Mouse (Mus musculus) limb, embryonic 10.5 days (tissue): ENCODE data around the gene Taok3. TPM values are rescaled to one million over a fixed set of nuclear protein-coding genes. Genes with fewer than 3 reads are reported as not detected.

Experiments
- DNase-seq: peaks from one replicate; pipeline ENCODE4 v3.0.0-alpha.2; 2017; ENCODE audit warnings: low spot score
- H3K27ac ChIP-seq: fragments of 300-500 bp; sonication (generic); 2 replicates; pipeline ENCODE4 v1.5.1; 2016; ENCODE audit warnings: mild to moderate bottlenecking
- H3K27me3 ChIP-seq: fragments of 300-500 bp; sonication (generic); 2 replicates; pipeline ENCODE4 v1.6.1; 2016; ENCODE audit warnings: low read depth, mild to moderate bottlenecking; ENCODE audit not compliant: poor library complexity, severe bottlenecking
- H3K36me3 ChIP-seq: fragments of 300-500 bp; sonication (generic); 2 replicates; pipeline ENCODE4 v1.6.1; 2016; ENCODE audit warnings: mild to moderate bottlenecking, moderate library complexity
- H3K4me1 ChIP-seq: fragments of 300-500 bp; sonication (generic); 2 replicates; pipeline ENCODE4 v1.6.1; 2016
- H3K4me3 ChIP-seq: fragments of 300-500 bp; sonication (generic); 2 replicates; pipeline ENCODE4 v1.5.1; 2016; ENCODE audit warnings: mild to moderate bottlenecking, moderate library complexity
- H3K9me3 ChIP-seq: fragments of 300-500 bp; sonication (generic); replicated peaks from 2 replicates; pipeline ENCODE4 v1.6.1; 2016; ENCODE audit warnings: mild to moderate bottlenecking
- WGBS: fragments of 180-500 bp; shearing (Covaris S2); methylation state at CpG from one replicate; pipeline ENCODE4 v1.1.7; 2016; 5-methylcytosine and 5-hydroxymethylcytosine counted together
- polyA plus RNA-seq: library from polyadenylated mRNA; unstranded; fragments of >200 nt; fragmentation: Nextera tagmentation; extraction: Ambion mirVana; gene quantifications from 2 replicates; pipeline ENCODE4 v1.2.1, GENCODE M21; 2016

Taok3 gene
- polyA plus RNA-seq, 1 experiment from 2014 or later: 6.2 TPM

DNA sequence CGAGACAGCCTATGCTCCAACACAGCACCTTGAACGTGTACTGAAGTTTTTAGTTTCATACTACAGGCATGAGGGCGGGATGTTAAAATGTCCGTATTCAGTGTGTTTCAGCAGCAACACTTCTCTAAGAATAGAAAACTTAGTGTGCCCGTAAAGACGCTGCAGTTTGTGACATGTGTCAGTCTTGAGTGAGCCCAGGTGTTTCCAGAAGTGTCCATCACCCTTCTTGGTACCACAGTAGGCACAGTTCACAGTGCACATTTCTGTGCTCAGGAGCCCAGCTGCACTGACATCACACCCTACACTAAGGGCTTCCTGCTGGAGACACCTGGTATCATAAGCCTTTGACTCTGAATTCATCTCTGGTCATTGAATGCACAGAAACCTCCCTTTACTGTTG, 58.6 kb downstream of the Taok3 start:
- no peaks in the 10 kb centered on the region for H3K36me3 ChIP-seq
- no peaks in the 10 kb centered on the region for H3K27me3 ChIP-seq
- peaks cover 12% of the 10 kb centered on the region for H3K4me1 ChIP-seq
- no peak for DNase-seq
- H3K27ac ChIP-seq: no peak overlapping the region
- H3K9me3 ChIP-seq: no peaks in the 10 kb centered on the region
- no peak overlapping the region for H3K4me3 ChIP-seq
- WGBS: 72% methylated on average over 6 of the region's 6 CpGs

DNA sequence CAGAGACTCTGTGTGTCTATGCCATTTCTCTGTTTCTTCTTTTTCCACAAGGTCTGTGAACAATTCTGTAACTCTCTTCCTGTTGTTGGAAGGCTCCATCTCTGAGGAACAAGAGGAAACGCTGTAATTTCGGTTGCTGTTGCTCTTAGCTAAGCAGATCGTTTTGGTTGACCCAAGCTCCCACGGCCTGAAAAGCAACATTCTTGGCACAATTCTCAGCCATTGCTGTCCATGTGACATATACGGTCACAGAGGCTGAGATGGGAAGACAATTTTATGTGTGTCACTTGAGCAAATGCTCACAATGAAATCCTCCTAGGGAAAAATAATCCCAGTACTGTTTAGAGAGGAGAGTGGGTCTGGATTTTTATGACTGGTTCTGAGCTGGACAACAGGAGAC, 62.0 kb downstream of the Taok3 start:
- Histone ChIP-seq H3K4me3 (no peak overlapping the region), H3K36me3 (peaks cover 2% of the 10 kb centered on the region; the same call in 1 of the 2 replicates), H3K27me3 (no peaks in the 10 kb centered on the region), H3K27ac (no peak overlapping the region), H3K4me1 (peaks cover 12% of the 10 kb centered on the region), H3K9me3 (0 out of 2 replicates have a peak, but pooled peaks cover 2% of the 10 kb centered on the region)
- 87% methylated on average over 5 of the region's 5 CpGs for WGBS
- DNase-seq: no peak

DNA sequence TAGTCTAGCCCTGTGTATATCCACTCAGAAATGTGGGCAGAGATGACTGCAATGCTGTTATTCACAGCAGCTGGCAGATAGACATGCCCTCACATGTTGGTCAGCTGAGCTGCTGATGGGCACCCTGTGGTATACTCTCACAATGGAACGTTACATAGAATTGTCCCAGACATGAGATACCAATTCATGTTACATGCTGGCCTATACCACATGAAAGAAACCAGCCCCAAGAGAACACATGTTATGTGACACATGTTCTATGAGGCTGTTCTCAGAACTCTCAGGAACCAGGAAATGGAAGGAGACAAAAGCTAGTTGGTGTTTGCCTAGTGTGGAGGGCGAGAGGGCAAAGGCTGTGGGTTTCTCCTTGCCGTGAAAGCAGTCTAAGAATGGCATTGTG, 62.5 kb downstream of the Taok3 start:
- H3K27ac ChIP-seq: no peak overlapping the region
- H3K27me3 ChIP-seq: no peaks in the 10 kb centered on the region
- no peak for DNase-seq
- WGBS: 93% methylated on average over 3 of the region's 3 CpGs
- H3K4me1 ChIP-seq: peaks cover 12% of the 10 kb centered on the region
- H3K36me3 ChIP-seq: peaks cover 2% of the 10 kb centered on the region; the same call in 1 of the 2 replicates
- no peak overlapping the region for H3K4me3 ChIP-seq
- 0 out of 2 replicates have a peak, but pooled peaks cover 2% of the 10 kb centered on the region for H3K9me3 ChIP-seq

DNA sequence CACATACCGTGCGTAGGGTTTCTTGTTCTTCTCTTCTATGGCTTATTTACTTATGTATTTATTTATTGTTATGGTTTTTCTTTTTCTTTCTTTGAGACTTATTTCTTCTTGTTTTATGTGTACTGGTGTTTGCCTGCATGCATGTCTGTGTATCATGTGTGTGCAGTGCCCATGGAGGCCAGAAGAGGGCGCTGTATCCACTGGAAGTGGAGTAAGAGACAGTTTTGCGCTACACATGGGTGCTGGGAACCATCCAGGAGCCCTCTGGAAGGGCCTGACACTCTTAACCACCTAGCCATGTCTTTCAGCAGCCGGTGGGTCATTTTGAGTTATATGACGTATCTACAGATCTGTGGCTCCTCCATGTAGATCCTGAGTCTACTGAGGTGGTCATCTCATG, 64.9 kb downstream of the Taok3 start:
- H3K27ac ChIP-seq: no peak overlapping the region
- H3K9me3 ChIP-seq: 0 out of 2 replicates have a peak, but pooled peaks cover 2% of the 10 kb centered on the region
- peaks cover 2% of the 10 kb centered on the region; the same call in 1 of the 2 replicates for H3K36me3 ChIP-seq
- H3K4me3 ChIP-seq: no peak overlapping the region
- WGBS: 85% methylated on average over 6 of the region's 6 CpGs
- no peak for DNase-seq
- H3K27me3 ChIP-seq: no peaks in the 10 kb centered on the region
- H3K4me1 ChIP-seq: no peaks in the 10 kb centered on the region

DNA sequence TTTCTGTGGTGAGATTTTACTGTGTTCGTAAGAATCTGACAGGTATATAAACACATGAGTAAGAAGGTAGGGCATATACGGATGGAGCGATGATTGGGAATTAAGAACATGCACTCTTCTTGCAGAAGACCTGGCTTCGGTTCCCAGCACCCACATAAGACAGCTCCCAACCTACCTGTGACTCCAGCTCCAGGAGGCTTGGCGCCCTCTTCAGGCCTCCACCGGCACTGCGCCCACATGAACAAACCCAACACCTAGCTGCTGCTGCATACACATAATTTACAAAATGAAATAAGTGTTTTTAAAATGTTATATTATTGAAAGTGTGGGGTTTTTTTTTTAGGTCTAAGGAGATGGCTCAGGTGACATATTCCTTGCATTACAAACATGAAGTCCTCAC, 65.7 kb downstream of the Taok3 start:
- no peak for DNase-seq
- 91% methylated on average over 7 of the region's 7 CpGs for WGBS
- Histone ChIP-seq H3K9me3 (0 out of 2 replicates have a peak, but pooled peaks cover 2% of the 10 kb centered on the region), H3K4me1 (no peaks in the 10 kb centered on the region), H3K27me3 (no peaks in the 10 kb centered on the region), H3K36me3 (peaks cover 2% of the 10 kb centered on the region; the same call in 1 of the 2 replicates), H3K27ac (no peak overlapping the region), H3K4me3 (no peak overlapping the region)

DNA sequence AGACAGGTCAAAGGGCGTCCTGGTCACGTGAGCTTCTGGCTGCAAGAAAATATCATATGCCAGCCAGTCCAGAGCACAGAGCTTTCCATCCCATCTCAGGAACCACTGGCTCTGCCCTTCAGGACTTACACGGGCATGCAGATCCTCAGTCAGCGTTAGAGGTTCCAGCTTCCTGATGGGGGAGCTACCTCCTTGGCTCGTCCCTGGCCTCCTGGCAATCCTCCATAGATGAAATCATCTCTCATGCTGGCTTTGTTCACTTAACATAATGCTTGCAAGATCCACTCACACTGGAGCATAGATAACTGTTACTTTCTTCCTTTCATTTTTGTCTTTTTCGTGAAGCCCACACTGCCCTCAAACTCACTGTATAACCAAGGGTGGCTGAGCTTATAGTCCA, 72.1 kb downstream of the Taok3 start:
- Histone ChIP-seq H3K27me3 (no peaks in the 10 kb centered on the region), H3K27ac (no peak overlapping the region), H3K9me3 (no peaks in the 10 kb centered on the region), H3K4me3 (no peak overlapping the region), H3K4me1 (no peaks in the 10 kb centered on the region), H3K36me3 (no peaks in the 10 kb centered on the region)
- DNase-seq: no peak
- 89% methylated on average over 6 of the region's 6 CpGs for WGBS

DNA sequence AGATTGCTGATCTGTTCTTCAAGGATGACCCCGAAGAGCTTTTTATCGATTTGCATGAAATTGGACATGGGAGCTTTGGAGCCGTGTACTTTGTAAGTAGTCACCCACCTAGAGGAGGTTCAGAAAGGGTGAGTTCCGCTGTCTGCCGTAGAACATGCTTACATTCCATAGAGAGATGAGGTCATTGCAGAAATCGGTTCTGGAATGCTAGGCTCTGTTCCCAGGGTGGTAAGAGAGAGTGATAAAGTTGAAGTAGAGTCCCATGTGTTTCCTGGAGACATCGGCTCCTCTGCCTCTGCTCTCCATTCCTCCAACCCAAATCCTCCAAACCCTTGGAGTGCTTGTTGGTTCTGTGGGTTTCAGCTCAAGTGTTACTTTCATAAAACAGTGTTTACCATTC, 73.8 kb downstream of the Taok3 start:
- Histone ChIP-seq H3K36me3 (no peaks in the 10 kb centered on the region), H3K9me3 (0 out of 2 replicates have a peak, but pooled peaks cover 3% of the 10 kb centered on the region), H3K4me3 (no peak overlapping the region), H3K27me3 (no peaks in the 10 kb centered on the region), H3K27ac (no peak overlapping the region), H3K4me1 (no peaks in the 10 kb centered on the region)
- WGBS: 92% methylated on average over 7 of the region's 7 CpGs
- DNase-seq: no peak

DNA sequence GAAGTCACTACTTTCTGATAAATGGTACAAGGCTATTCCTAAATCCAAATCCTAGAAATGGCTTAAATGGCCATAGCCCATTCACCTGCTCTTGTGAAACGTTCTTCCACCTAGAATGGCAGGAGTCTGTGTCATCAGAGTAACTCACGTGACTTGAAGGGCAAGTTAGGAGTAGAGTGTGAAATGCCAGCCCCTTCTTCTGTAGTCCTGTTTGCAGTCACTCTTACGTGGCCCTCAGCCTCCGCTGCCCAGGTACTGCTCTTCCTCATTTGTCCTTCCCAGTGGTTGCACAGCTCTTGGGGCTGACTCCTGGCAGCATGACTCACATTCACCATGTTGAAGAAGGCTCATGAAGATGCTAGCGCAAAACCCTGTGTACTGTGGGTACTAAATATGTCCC, 74.7 kb downstream of the Taok3 start:
- Histone ChIP-seq H3K4me1 (no peaks in the 10 kb centered on the region), H3K4me3 (no peak overlapping the region), H3K36me3 (no peaks in the 10 kb centered on the region), H3K27ac (no peak overlapping the region), H3K9me3 (0 out of 2 replicates have a peak, but pooled peaks cover 3% of the 10 kb centered on the region), H3K27me3 (no peaks in the 10 kb centered on the region)
- DNase-seq: no peak
- 89% methylated on average over 5 of the region's 5 CpGs for WGBS

DNA sequence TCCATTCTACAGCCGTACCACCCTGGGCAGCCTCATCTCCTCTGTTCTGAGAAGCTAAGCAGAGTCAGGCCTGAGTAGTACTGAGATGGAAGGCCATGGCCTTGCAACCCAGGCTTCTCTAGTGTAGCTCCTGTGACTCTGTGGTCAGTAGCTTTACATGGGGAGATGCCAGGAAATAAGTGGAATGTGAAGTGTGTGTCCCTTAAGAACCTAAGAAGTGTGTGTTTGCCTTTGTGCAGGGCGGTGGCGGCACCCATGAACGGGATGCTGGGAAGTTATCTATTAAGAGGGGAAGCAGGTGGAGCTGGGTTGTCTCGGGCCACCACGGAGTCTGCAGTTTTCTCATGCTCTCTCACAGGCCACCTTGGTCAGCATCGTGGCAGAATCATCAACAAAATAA, 76.6 kb downstream of the Taok3 start:
- 92% methylated on average over 7 of the region's 7 CpGs for WGBS

DNA sequence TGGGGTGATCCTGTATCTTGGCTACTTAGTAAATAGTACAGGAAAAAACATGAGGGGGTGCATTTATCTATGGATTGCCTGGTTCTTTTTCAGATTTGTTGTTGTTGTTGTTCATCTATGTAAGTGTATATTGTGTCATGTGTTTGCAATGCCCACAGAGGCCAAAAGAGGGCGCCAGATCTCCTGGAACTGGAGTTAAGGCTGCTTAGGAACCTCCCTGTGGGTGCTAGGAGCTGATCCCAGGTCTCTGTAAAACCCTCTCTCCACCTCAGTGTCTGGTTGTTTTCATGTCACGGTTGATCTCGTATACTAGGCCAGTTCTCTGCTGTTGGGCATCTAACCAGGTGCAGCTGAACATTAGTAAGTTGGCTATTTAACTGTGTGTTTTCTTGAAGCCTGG, 78.5 kb downstream of the Taok3 start:
- WGBS: 77% methylated on average over 3 of the region's 3 CpGs
- Histone ChIP-seq H3K4me3 (no peak overlapping the region), H3K27me3 (no peaks in the 10 kb centered on the region), H3K36me3 (no peaks in the 10 kb centered on the region), H3K9me3 (0 out of 2 replicates have a peak, but pooled peaks cover 3% of the 10 kb centered on the region), H3K4me1 (no peaks in the 10 kb centered on the region), H3K27ac (no peak overlapping the region)
- no peak for DNase-seq

More for the DNA sequence above, 76.6 kb downstream of the Taok3 start:
- Histone ChIP-seq H3K27ac (no peak overlapping the region), H3K9me3 (0 out of 2 replicates have a peak, but pooled peaks cover 3% of the 10 kb centered on the region), H3K36me3 (no peaks in the 10 kb centered on the region), H3K4me3 (no peak overlapping the region), H3K4me1 (no peaks in the 10 kb centered on the region), H3K27me3 (no peaks in the 10 kb centered on the region)
- no peak for DNase-seq

DNA sequence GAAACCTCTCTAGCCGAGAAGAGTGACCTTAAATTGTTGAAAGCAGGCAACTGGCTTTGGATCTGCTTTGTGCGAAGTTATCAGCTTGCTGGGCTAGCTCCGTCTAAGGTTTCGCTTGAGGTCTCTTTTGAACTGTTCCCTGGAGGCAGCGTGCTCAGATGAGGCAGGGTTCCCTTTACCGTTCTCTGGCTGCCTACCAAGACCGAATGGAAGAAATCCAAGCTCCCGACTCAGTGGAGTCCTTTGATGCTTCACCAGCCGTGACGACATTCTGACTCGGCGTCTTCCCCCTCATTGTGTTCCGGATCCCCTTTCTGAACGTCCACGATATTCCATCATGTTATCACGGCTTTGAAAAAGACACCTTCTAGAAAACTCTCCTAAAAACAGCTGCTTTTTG, 87.4 kb downstream of the Taok3 start:
- H3K27ac ChIP-seq: no peak overlapping the region
- H3K9me3 ChIP-seq: no peaks in the 10 kb centered on the region
- H3K4me3 ChIP-seq: no peak overlapping the region
- H3K36me3 ChIP-seq: no peaks in the 10 kb centered on the region
- DNase-seq: no peak
- H3K27me3 ChIP-seq: no peaks in the 10 kb centered on the region
- WGBS: 93% methylated on average over 16 of the region's 16 CpGs
- no peaks in the 10 kb centered on the region for H3K4me1 ChIP-seq

DNA sequence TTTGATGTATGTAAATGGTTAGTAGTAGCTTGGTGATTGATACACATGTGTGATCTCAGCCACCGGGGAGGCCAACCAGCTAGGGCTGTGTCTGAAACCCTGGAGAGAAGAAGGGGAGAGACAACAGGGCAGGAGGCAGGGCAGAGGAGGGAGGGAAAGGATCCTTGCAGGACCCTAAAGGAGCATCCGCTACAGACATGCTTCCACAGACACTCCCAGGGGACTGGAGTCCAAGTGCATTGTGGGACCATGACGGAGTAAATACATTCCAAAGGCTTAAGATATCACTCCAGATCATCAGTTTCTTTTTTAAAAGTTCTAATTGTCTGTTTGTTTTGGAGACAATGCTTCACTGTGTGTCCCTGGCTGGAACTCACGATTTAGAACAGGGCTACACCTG, 94.1 kb downstream of the Taok3 start:
- Histone ChIP-seq H3K4me1 (no peaks in the 10 kb centered on the region), H3K9me3 (no peaks in the 10 kb centered on the region), H3K36me3 (no peaks in the 10 kb centered on the region), H3K4me3 (no peak overlapping the region), H3K27me3 (no peaks in the 10 kb centered on the region), H3K27ac (no peak overlapping the region)
- no peak for DNase-seq
- WGBS: 84% methylated on average over 4 of the region's 4 CpGs

DNA sequence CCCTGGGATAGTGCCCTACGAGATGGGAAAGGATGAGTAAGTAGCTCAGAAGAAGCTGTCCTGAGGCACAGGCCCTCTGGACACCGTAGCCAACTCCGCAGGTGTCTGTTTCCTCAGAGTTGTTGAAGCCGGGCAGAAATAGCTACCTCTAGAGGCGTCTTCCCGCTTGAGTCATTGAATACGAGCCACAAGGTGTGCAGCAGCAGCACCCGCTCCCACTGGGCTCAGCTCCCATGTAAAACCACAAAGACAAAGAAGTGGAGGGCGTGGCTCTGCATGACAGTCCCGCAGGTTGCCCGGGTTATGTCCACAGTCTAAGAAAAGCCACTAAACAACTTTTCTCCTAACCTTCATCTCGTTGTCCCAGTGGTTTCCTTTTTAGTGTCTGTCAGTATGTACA, 111.1 kb downstream of the Taok3 start:
- WGBS: 77% methylated on average over 12 of the region's 12 CpGs
- H3K27me3 ChIP-seq: no peaks in the 10 kb centered on the region
- no peak overlapping the region for H3K4me3 ChIP-seq
- no peaks in the 10 kb centered on the region for H3K9me3 ChIP-seq
- DNase-seq: no peak
- H3K36me3 ChIP-seq: no peaks in the 10 kb centered on the region
- H3K27ac ChIP-seq: no peak overlapping the region
- no peaks in the 10 kb centered on the region for H3K4me1 ChIP-seq

DNA sequence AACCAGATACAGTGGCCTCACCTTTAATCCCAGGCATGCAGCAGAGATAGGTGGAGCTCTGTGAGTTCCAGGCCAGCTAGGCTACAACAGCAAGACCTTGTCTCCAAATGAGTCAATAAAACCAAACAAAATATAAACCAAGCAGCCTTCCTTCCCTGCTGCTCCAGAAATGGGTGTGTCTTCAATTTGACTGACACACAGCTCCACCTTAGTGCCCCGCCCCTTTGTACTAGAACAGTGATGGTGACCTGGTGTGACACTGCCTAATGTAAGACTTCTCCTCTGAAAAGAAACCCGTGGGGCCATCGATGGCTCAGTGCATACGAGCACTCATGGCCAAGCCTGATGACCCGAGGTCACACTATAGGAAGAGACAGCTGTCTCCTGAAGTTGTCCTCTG, 116.6 kb downstream of the Taok3 start:
- Histone ChIP-seq H3K36me3 (no peaks in the 10 kb centered on the region), H3K9me3 (no peaks in the 10 kb centered on the region), H3K27ac (no peak overlapping the region), H3K27me3 (peaks cover 14% of the 10 kb centered on the region), H3K4me3 (no peak overlapping the region), H3K4me1 (peaks cover 10% of the 10 kb centered on the region)
- 82% methylated on average over 5 of the region's 5 CpGs for WGBS
- no peak for DNase-seq
